Mouse (Mus musculus): Measurements from ENCODE around the gene E330009J07Rik.

Gene E330009J07Rik

GRCm38 (mm10) chr6:40436047-40436483 is at the start of gene E330009J07Rik:
TSS of gene E330009J07Rik (minus strand) at chr6:40436135.
- DNase-seq (ENCODE audit: low spot score) = peak; percentile 66

GRCm38 (mm10) chr6:40482318-40482717 is 46.4 kb upstream of the E330009J07Rik start:
- DNase-seq (ENCODE audit: low spot score) = no peak

- DNase-seq (ENCODE audit: low spot score) = no peak
These were observed 43.8 kb upstream of the E330009J07Rik start for GRCm38 (mm10) chr6:40479705-40480104.

- no peak for DNase-seq (ENCODE audit: low spot score)
These were observed 40.2 kb upstream of the E330009J07Rik start for GRCm38 (mm10) chr6:40476132-40476531.

- DNase-seq (ENCODE audit: low spot score) = no peak
These were observed 35.7 kb upstream of the E330009J07Rik start for GRCm38 (mm10) chr6:40471720-40472010.

- DNase-seq (ENCODE audit: low spot score) = peak; percentile 88
These were observed 35.2 kb upstream of the E330009J07Rik start, which contains the start of gene Ssbp1 for GRCm38 (mm10) chr6:40470916-40471719. TSS of gene Ssbp1 (plus strand) at chr6:40471352.

GRCm38 (mm10) chr6:40465710-40466109 is 29.8 kb upstream of the E330009J07Rik start:
- no peak for DNase-seq (ENCODE audit: low spot score)

- no peak for DNase-seq (ENCODE audit: low spot score)
These were observed 18.6 kb upstream of the E330009J07Rik start for GRCm38 (mm10) chr6:40454436-40455041.

GRCm38 (mm10) chr6:40448626-40449025 is 12.7 kb upstream of the E330009J07Rik start:
- no peak for DNase-seq (ENCODE audit: low spot score)

- no peak for DNase-seq (ENCODE audit: low spot score)
These were observed 7.5 kb upstream of the E330009J07Rik start for GRCm38 (mm10) chr6:40443281-40443928.

GRCm38 (mm10) chr6:40441755-40442154 is 5.8 kb upstream of the E330009J07Rik start:
- no peak for DNase-seq (ENCODE audit: low spot score)

- DNase-seq (ENCODE audit: low spot score) = no peak
These were observed 5.3 kb upstream of the E330009J07Rik start for GRCm38 (mm10) chr6:40441276-40441675.

- no peak for DNase-seq (ENCODE audit: low spot score)
These were observed 3.8 kb upstream of the E330009J07Rik start for GRCm38 (mm10) chr6:40439731-40440130.

GRCm38 (mm10) chr6:40438936-40439335 is 3.0 kb upstream of the E330009J07Rik start, which contains the start of gene Wee2:
TSS of gene Wee2 (plus strand) at chr6:40439088.
- no peak for DNase-seq (ENCODE audit: low spot score)

- no peak for DNase-seq (ENCODE audit: low spot score)
These were observed 536 bp downstream of the E330009J07Rik start for GRCm38 (mm10) chr6:40435151-40436046.

GRCm38 (mm10) chr6:40434697-40435096 is 1.2 kb downstream of the E330009J07Rik start:
- DNase-seq (ENCODE audit: low spot score) = no peak

- no peak for DNase-seq (ENCODE audit: low spot score)
These were observed 3.3 kb downstream of the E330009J07Rik start for GRCm38 (mm10) chr6:40432346-40433275.

- DNase-seq (ENCODE audit: low spot score) = no peak
These were observed 4.1 kb downstream of the E330009J07Rik start for GRCm38 (mm10) chr6:40431812-40432211.

- no peak for DNase-seq (ENCODE audit: low spot score)
These were observed 4.6 kb downstream of the E330009J07Rik start for GRCm38 (mm10) chr6:40431356-40431755.

GRCm38 (mm10) chr6:40430878-40431277 is 5.1 kb downstream of the E330009J07Rik start:
- DNase-seq (ENCODE audit: low spot score) = no peak

- no peak for DNase-seq (ENCODE audit: low spot score)
These were observed 5.7 kb downstream of the E330009J07Rik start for GRCm38 (mm10) chr6:40430251-40430650.

All from ovary, adult 18-20 months (tissue).